Mouse (Mus musculus): ENCODE results near the gene Zscan26.

DNA sequence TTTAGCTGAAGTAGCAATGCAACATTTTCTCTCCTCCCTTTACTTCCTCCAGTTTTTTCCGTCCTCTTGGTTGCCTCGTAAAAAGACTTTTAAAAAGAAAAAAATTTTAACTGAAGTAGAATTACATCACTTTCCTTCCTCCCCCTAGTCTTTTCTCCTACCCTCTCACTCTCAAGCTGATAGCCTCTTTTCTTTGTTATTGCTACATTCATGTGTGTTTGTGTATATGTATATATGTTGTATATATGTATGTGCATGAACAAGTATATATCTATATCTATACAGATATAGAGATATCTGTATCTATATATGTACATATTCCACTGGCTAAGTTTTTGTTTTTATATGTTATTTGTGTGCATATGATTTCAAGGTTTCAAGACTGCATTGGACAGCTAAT is 50.7 kb downstream of the Zscan26 start:
- TF ChIP-seq CTCF (IDR thresholded peaks at IDR 0.05; ENCODE audit: control insufficient read depth, insufficient read depth, insufficient read length) (no peak), CEBPB (IDR thresholded peaks at IDR 0.05; ENCODE audit: low read depth) (no peak), USF1 (IDR thresholded peaks at IDR 0.05; ENCODE audit: low read depth) (no peak), MAX (IDR thresholded peaks at IDR 0.05) (no peak), MYOD1 (IDR thresholded peaks at IDR 0.05; ENCODE audit: control insufficient read depth, insufficient read length, low read depth) (no peak)

Measured in C2C12 (cell line).